Mouse (Mus musculus): ENCODE data around the gene Aco2. TPM values are rescaled to one million over a fixed set of nuclear protein-coding genes. Genes with fewer than 3 reads are reported as not detected.
A peak's percentile ranks its signal among the peaks of the same experiment; 100 is the strongest.

Aco2 gene
- polyA plus RNA-seq, 1 experiment from 2014 or later: 265 TPM

DNA sequence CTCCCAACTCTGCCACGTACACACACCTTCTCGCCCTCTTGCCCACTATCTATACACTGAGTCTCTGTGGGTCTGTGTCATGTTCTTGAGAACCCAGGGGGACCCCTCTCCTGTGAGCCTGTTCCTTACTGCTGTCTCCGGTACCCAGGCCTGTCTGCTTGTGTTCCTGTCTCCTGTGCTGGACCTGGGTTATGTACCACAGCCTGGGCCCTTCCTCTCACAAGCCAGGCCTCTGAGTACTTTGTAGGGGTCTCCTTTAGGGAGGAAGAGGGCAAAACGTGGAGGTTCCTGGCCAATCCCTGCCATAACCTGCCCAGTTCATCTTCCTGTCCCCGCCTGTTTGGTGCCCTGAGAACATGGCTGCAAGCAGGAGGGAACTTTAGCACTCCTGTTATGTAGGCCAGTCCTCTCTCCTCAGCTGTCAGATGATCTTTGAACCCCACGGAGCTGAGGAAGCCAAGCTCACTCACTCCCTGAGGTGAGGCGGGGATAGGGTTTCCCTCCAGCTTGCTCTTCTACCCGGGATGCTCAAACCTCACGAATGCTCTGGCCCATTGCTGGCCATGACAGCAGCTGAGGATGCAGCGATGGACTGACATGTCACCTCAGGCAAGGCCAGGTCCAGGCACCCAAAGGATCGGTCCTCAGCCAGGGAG lies 77.5 kb downstream of the Aco2 start:
- no peak overlapping the region for H3K4me3 ChIP-seq
- peaks cover 32% of the 10 kb centered on the region; the same call in 1 of the 2 replicates for H3K36me3 ChIP-seq (replicated peaks)
- WGBS: 74% methylated on average over 11 of the region's 11 CpGs
- H3K4me2 ChIP-seq: no peak overlapping the region
- H3K27me3 ChIP-seq (replicated peaks): no peaks in the 10 kb centered on the region
- H3K9ac ChIP-seq: no peak overlapping the region
- no peak overlapping the region for H3K27ac ChIP-seq
- no peak for ATAC-seq (replicated peaks)
- H3K9me3 ChIP-seq: no peaks in the 10 kb centered on the region
- no peaks in the 10 kb centered on the region for H3K4me1 ChIP-seq

DNA sequence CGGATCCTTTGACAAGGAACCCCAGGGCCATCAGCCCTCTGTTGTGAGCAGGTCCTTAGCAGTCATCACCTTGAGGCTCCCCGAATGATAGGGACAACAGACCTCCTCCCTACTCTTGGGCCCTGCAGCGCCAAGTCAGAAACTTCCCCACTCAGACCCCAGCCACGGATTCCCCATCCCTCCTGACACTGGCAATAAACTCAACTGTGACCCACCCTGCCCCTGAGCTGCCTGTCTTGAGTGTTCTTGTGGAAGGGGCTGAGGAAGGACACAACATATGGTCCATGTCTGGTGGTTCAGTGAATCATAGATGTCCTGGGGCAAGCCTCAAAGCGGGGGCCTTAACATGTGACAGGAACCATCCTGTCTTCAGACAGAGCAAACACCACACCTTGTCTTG lies 78.6 kb downstream of the Aco2 start:
- WGBS: 87% methylated on average over 5 of the region's 5 CpGs
- Histone ChIP-seq H3K9ac (no peak overlapping the region), H3K36me3 (replicated peaks) (peaks cover 42% of the 10 kb centered on the region), H3K4me2 (no peak overlapping the region), H3K4me3 (no peak overlapping the region), H3K27ac (no peak overlapping the region), H3K27me3 (replicated peaks) (no peaks in the 10 kb centered on the region), H3K4me1 (no peaks in the 10 kb centered on the region), H3K9me3 (no peaks in the 10 kb centered on the region)
- ATAC-seq (replicated peaks): no peak

DNA sequence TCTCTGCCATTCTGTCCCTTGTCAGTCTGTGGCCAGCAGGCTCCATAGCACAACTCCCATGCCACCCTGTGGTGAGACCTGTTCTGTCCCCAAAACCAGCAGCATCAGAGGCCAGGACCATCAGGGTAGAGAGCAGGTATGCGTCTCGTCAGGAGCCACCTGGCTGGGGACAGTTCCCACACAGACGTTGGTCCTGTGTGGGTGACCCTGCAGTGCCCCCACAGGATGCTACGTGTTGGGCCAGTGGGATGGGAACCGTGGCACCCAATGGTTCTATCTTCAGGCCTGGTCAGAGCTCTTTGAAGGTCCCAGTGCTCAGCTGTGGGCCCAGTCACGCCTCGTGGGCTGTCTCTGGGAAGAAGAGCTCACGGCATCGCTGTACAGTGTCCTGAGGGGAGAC lies 79.0 kb downstream of the Aco2 start:
- H3K9ac ChIP-seq: no peak overlapping the region
- no peak overlapping the region for H3K4me3 ChIP-seq
- no peaks in the 10 kb centered on the region for H3K27me3 ChIP-seq (replicated peaks)
- H3K36me3 ChIP-seq (replicated peaks): peaks cover 42% of the 10 kb centered on the region
- H3K4me1 ChIP-seq: no peaks in the 10 kb centered on the region
- WGBS: 92% methylated on average over 9 of the region's 9 CpGs
- H3K9me3 ChIP-seq: no peaks in the 10 kb centered on the region
- no peak overlapping the region for H3K27ac ChIP-seq
- no peak for ATAC-seq (replicated peaks)
- H3K4me2 ChIP-seq: no peak overlapping the region

DNA sequence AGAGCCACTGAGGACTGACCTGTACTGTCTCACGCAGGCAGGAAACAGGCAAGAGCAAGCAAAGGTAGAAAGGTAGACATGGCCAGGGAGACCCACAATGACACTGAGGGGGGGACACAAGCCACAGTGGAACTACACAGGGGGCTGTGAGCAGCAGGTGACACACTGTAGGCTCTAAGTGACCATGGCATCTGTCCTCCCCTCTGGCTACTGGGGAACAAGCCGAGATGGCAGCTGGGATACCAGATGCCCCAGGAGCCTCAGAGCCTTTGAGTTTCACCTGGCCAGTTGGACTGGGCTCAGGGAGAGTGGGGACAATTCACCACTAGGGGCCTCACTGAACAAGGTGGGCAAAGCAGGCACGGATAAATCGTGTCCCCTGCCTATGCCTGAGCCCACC lies 80.2 kb downstream of the Aco2 start:
- H3K9ac ChIP-seq: no peak overlapping the region
- H3K27me3 ChIP-seq (replicated peaks): no peaks in the 10 kb centered on the region
- no peaks in the 10 kb centered on the region for H3K4me1 ChIP-seq
- no peak for ATAC-seq (replicated peaks)
- H3K36me3 ChIP-seq (replicated peaks): peaks cover 34% of the 10 kb centered on the region
- H3K4me3 ChIP-seq: no peak overlapping the region
- no peaks in the 10 kb centered on the region for H3K9me3 ChIP-seq
- H3K4me2 ChIP-seq: no peak overlapping the region
- 93% methylated on average over 4 of the region's 4 CpGs for WGBS
- H3K27ac ChIP-seq: no peak overlapping the region

DNA sequence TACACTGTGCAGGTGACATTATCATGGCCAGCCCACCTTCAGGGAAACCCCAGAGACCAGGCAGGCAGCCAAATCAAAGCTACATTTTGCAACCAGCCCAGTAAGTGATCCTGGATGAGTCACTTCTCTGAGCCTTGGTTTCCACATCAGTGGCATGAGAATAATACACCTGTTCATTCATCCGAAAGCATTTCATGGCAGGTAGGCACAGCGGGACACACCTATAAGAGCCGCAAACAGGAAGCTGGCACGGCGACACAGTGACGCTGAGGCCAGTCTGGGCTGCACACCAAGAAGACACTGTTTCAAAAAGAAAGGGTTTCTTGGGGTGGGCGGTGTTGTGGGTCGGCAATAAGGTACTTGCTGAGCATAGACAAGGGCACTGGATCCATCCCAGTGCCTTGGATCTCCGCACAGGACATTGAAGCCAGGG lies 82.1 kb downstream of the Aco2 start:
- H3K9ac ChIP-seq: no peak overlapping the region
- ATAC-seq (replicated peaks): no peak
- H3K4me1 ChIP-seq: no peaks in the 10 kb centered on the region; the same call in 1 of the 2 replicates
- no peak overlapping the region for H3K27ac ChIP-seq
- H3K36me3 ChIP-seq (replicated peaks): peaks cover 32% of the 10 kb centered on the region
- H3K4me2 ChIP-seq: no peak overlapping the region
- H3K27me3 ChIP-seq (replicated peaks): no peaks in the 10 kb centered on the region
- 97% methylated on average over 9 of the region's 9 CpGs for WGBS
- H3K4me3 ChIP-seq: no peak overlapping the region
- no peaks in the 10 kb centered on the region for H3K9me3 ChIP-seq

DNA sequence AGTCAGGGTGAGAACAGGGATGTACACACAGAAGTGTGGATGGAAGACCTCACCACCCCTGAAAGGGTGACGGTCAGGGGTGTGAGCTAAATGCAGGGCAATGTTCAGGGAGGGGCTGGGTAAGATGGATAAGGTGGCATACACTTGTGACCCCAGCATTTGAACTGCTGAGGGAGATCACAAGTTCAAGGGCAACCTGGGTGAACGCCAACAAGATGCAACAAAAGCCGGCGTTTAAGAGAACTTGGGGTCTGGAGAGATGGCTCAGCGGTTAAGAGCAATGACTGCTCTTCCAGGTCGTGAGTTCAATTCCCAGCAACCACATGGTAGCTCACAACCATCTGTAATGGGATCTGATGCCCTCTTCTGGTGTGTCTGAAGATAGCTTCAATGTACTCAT lies 82.6 kb downstream of the Aco2 start:
- 93% methylated on average over 6 of the region's 6 CpGs for WGBS
- Histone ChIP-seq H3K4me2 (no peak overlapping the region), H3K4me1 (peaks cover 3% of the 10 kb centered on the region), H3K27me3 (replicated peaks) (no peaks in the 10 kb centered on the region), H3K27ac (no peak overlapping the region), H3K4me3 (no peak overlapping the region), H3K9ac (no peak overlapping the region), H3K36me3 (replicated peaks) (peaks cover 29% of the 10 kb centered on the region), H3K9me3 (no peaks in the 10 kb centered on the region)
- ATAC-seq (replicated peaks): no peak

DNA sequence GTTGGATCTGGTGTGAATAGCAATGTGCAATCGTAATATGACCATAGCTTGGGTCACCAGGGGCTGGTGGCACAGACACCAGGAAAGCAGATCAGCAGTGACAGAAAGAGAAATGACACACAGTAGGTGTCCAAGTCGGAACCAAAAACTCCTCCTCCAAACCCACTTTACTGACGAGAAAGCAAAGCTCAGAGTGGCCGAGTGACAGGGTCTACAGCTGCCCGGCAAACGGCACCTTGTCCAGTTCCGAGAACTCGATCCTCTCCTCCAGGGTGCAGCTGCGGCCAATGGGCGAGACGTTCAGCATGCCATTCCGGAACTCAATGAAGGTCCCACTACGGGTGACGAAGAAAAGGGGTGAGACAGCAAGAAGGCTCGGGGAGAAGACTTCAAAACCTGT lies 83.3 kb downstream of the Aco2 start:
- Histone ChIP-seq H3K4me1 (peaks cover 7% of the 10 kb centered on the region), H3K4me2 (no peak overlapping the region), H3K4me3 (no peak overlapping the region), H3K9me3 (no peaks in the 10 kb centered on the region), H3K27ac (no peak overlapping the region), H3K27me3 (replicated peaks) (no peaks in the 10 kb centered on the region), H3K36me3 (replicated peaks) (peaks cover 23% of the 10 kb centered on the region), H3K9ac (no peak overlapping the region)
- no peak for ATAC-seq (replicated peaks)
- WGBS: 93% methylated on average over 15 of the region's 15 CpGs

DNA sequence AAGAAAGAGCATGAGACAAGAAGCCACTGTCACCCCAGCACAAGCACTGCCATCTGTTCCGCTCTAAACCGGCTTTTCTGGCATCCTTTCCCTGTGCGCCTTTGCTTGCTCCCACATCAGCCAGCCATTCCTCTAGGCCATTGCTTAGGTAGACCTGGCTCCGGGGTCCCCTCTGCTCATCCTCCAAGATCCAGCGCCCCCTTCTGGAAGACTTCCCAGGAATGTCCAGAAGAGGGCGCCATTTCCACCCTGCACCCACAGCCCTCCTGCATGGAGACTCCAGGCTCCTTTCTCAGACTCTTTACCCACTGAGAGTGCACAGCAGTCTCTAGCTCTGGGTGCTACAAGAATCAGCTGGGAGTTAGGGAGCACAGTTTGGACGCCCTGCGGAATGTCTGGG lies 84.3 kb downstream of the Aco2 start:
- Histone ChIP-seq H3K27ac (no peak overlapping the region), H3K27me3 (replicated peaks) (no peaks in the 10 kb centered on the region), H3K36me3 (replicated peaks) (peaks cover 13% of the 10 kb centered on the region), H3K4me1 (peaks cover 7% of the 10 kb centered on the region), H3K4me2 (no peak overlapping the region), H3K4me3 (no peak overlapping the region), H3K9ac (no peak overlapping the region), H3K9me3 (no peaks in the 10 kb centered on the region)
- no peak for ATAC-seq (replicated peaks)
- 55% methylated on average over 8 of the region's 8 CpGs for WGBS

DNA sequence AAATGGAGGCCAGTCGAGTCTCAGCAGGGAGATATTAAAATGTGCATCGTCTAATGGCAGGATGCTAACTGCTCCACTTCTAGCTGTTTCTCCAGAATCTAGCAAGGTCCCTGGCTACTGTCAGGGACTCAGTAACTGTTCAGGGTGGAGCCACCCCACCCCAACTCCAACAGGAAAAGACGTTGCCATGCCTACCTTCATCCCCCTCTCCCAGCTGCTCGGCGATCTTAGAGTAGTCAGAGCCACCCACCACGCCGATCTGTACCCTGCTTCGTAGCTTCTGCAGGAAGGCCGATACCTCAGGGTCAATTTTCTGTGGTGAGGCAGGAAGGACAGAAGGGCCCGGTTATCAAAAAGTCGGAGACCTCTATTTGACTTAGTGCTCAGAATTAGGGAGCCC lies 85.5 kb downstream of the Aco2 start:
- no peak overlapping the region for H3K4me3 ChIP-seq
- peaks cover 11% of the 10 kb centered on the region for H3K36me3 ChIP-seq (replicated peaks)
- no peak for ATAC-seq (replicated peaks)
- H3K9ac ChIP-seq: no peak overlapping the region
- WGBS: 88% methylated on average over 11 of the region's 11 CpGs
- H3K27ac ChIP-seq: no peak overlapping the region
- H3K4me1 ChIP-seq: peaks cover 7% of the 10 kb centered on the region
- no peaks in the 10 kb centered on the region for H3K27me3 ChIP-seq (replicated peaks)
- no peaks in the 10 kb centered on the region for H3K9me3 ChIP-seq
- H3K4me2 ChIP-seq: no peak overlapping the region

DNA sequence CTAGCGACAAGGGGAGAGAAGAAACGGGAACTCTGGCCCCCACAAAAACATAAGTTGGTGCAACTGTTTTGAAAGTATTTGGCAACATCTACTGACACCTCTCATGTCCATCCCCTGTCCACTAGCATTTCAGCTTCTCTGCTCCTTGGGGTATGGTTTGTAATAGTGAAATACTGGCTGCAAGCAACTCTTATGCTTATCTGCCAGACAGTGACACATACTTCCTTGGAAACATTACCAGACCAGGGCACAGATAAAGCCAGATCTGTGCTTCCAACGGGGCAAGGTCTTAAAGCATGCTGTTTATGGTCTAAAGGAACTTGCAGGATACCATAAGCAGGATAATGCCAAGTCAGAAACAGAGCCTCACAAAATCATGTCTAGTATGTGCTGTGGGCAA lies 86.8 kb downstream of the Aco2 start:
- Histone ChIP-seq H3K4me1 (peaks cover 7% of the 10 kb centered on the region), H3K36me3 (replicated peaks) (peaks cover 11% of the 10 kb centered on the region), H3K4me3 (no peak overlapping the region), H3K27me3 (replicated peaks) (no peaks in the 10 kb centered on the region), H3K9me3 (no peaks in the 10 kb centered on the region), H3K9ac (peak overlapping the region; percentile 11; the same call in 1 of the 2 replicates), H3K27ac (no peak overlapping the region), H3K4me2 (no peak overlapping the region)
- ATAC-seq (replicated peaks): no peak
- WGBS: 92% methylated on average over 3 of the region's 3 CpGs

DNA sequence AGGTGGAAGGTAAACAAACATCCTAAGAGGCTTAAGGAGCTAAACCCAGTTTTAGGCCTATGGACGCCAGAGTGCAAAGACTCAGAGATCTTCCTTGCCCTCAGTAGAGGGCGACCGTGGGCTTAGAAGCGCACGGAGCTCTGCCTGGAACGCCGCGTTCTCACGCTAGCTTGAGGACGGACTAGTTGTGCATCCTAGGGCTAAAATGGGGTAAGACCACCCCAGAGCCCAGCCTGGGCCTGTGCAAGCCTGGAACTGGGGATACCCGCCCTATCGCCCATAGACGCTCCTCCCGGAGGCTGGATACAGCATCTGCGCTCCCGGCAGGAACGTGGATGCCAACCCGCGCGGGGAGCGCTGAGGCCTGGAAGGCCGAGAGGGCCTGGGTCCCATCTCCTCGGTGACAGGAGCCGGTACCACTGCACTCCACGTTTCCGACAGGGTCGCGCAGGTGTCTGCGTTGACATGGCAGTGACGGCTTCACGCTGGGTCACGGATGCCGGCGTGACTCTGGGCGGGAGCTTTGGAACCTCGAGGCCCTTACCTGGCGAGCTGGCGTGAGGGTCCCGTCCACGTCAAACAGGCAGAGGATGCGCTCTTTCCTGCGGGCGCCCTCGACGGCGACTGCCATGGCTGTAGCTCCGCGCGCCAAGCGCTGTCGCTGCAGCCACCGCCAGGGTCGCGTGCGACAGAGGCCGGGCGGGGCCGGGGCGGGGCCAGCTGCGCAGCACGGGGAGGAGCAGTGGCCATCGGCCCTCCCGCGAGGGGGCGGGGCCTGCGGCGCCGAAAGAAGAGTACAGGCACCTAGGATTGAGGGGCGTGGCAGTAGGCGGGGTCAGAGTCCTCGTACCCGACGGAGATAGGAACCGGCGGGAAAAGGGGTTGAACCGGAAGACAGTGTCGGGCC lies 88.3 kb downstream of the Aco2 start, which contains the start of gene Pmm1:
TSS of gene Pmm1 (minus strand) at position 760 of the 907 bp plus-strand sequence.
- H3K9me3 ChIP-seq: no peaks in the 10 kb centered on the region
- peak within 1 kb of the TSS; percentile 51 for H3K4me3 ChIP-seq
- no peaks in the 10 kb centered on the region for H3K27me3 ChIP-seq (replicated peaks)
- peak; percentile 97 for ATAC-seq (replicated peaks)
- peak within 1 kb of the TSS; percentile 57 for H3K9ac ChIP-seq
- peaks cover 1% of the 10 kb centered on the region for H3K36me3 ChIP-seq (replicated peaks)
- peak within 1 kb of the TSS; percentile 75 for H3K4me2 ChIP-seq
- peak within 1 kb of the TSS; percentile 87 for H3K27ac ChIP-seq
- under 1% methylated on average over 76 of the region's 77 CpGs for WGBS
- peaks cover 7% of the 10 kb centered on the region for H3K4me1 ChIP-seq

DNA sequence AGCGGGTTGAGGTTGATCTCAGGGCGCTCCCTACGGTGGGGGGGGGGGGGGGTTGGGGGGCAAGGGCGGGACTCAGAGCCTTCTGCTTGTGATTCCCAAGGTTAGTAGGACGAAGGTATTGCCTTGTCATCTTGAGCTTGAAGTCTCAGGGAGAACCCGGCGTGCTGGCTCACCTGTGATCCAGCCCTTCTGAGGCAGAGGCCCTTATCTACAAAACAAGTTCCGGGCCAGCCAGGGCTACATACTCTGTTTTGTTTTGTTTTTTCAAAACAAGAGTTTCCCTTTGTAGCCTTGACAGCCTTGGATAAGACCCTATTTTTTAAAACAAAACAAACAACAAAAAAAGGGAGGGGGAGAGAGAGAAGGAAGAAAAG lies 89.0 kb downstream of the Aco2 start:
- H3K27ac ChIP-seq: peak overlapping the region; percentile 87
- 4% methylated on average over 7 of the region's 8 CpGs for WGBS

More for the DNA sequence above, 89.0 kb downstream of the Aco2 start:
- Histone ChIP-seq H3K36me3 (replicated peaks) (no peaks in the 10 kb centered on the region), H3K9me3 (no peaks in the 10 kb centered on the region), H3K4me3 (peak overlapping the region; percentile 51), H3K4me2 (peak overlapping the region; percentile 75), H3K9ac (peak overlapping the region; percentile 25; the same call in 1 of the 2 replicates), H3K4me1 (peaks cover 7% of the 10 kb centered on the region), H3K27me3 (replicated peaks) (no peaks in the 10 kb centered on the region)
- no peak; the same call in 1 of the 2 replicates for ATAC-seq (replicated peaks)
